Mouse (Mus musculus) B cell, adult 67 days (primary cell): ENCODE measurements around the gene S100a4. TPM values are rescaled to one million over a fixed set of nuclear protein-coding genes. Genes with fewer than 3 reads are reported as not detected.

ENCODE experiments used
- total RNA-seq, 2 experiments: library from RNA; stranded (reverse); gene quantifications; 4 replicates each; pipeline ENCODE4 v1.2.4; 2023

The S100a4 gene
- total RNA-seq = 10 to 100 TPM; 51.9 to 57.1 TPM

GRCm38 (mm10) chr3:90603623-90604022, at the start of gene S100a4:
Gene S100a4, plus strand, starts transcription at chr3:90603771.

GRCm38 (mm10) chr3:90560008-90560628, 43.5 kb upstream of the S100a4 start, which contains the start of gene S100a3:
Gene S100a3, plus strand, starts transcription at chr3:90560578.

GRCm38 (mm10) chr3:90589947-90590346, 13.6 kb upstream of the S100a4 start, which contains the start of gene S100a2:
Gene S100a2, plus strand, starts transcription at chr3:90590247.

GRCm38 (mm10) chr3:90601486-90602110, 2.0 kb upstream of the S100a4 start, which contains the start of gene Gm42674:
Gene Gm42674, plus strand, starts transcription at chr3:90601904.

GRCm38 (mm10) chr3:90608223-90608622, 4.7 kb downstream of the S100a4 start, which contains the start of gene S100a5:
Gene S100a5, plus strand, starts transcription at chr3:90608523.

GRCm38 (mm10) chr3:90612728-90613291, 9.2 kb downstream of the S100a4 start, which contains the start of gene S100a6:
Gene S100a6, plus strand, starts transcription at chr3:90612882.

GRCm38 (mm10) chr3:90653717-90654116, 50.1 kb downstream of the S100a4 start, which contains the start of gene S100a7a:
Gene S100a7a, plus strand, starts transcription at chr3:90654017.

Other genes with a start within 250 kb of the S100a4 start
- gene Slc27a3, start 213.8 kb upstream of the S100a4 start, total RNA-seq = 1 to 10 TPM; 1.4 to 3.3 TPM
- 10 to 100 TPM; 60.8 to 63.6 TPM for gene Ints3, start 170.1 kb upstream of the S100a4 start, total RNA-seq
- not detected for gene Npr1, start 137.9 kb upstream of the S100a4 start, total RNA-seq
- 10 to 100 TPM; 93.4 to 97.9 TPM for gene Ilf2, start 127.6 kb upstream of the S100a4 start, total RNA-seq
- gene Snapin, start 112.7 kb upstream of the S100a4 start, total RNA-seq = 10 to 100 TPM; 63.2 to 64.4 TPM
- 100 to 1,000 TPM; 198 to 203 TPM for gene Chtop, start 94.3 kb upstream of the S100a4 start, total RNA-seq
- not detected for gene S100a1, start 89.4 kb upstream of the S100a4 start, total RNA-seq
- gene S100a13, start 89.3 kb upstream of the S100a4 start, total RNA-seq = 10 to 100 TPM; 18.4 to 23.5 TPM
- 1 to 10 TPM in 1 of 2 experiments, under 1 TPM in 1; 0.70 to 1.2 TPM for gene S100a14, start 76.9 kb upstream of the S100a4 start, total RNA-seq
- not detected for gene S100a16, start 66.5 kb upstream of the S100a4 start, total RNA-seq
- gene S100a3, start 43.2 kb upstream of the S100a4 start, total RNA-seq = not detected
- not detected for gene S100a2, start 13.5 kb upstream of the S100a4 start, total RNA-seq
- not detected for gene Gm42674, start 1.9 kb upstream of the S100a4 start, total RNA-seq
- 1 to 10 TPM; 5.2 to 5.4 TPM for gene S100a5, start 4.8 kb downstream of the S100a4 start, total RNA-seq
- gene S100a6, start 9.1 kb downstream of the S100a4 start, total RNA-seq = 100 to 1,000 TPM in 1 of 2 experiments, 10 to 100 TPM in 1; 78.7 to 101 TPM
- gene S100a7a, start 50.2 kb downstream of the S100a4 start, total RNA-seq = not detected
- 10 to 100 TPM in 1 of 2 experiments, 1 to 10 TPM in 1; 6.8 to 14.3 TPM for gene S100a8, start 65.2 kb downstream of the S100a4 start, total RNA-seq
- 10 to 100 TPM in 1 of 2 experiments, 1 to 10 TPM in 1; 9.6 to 10.5 TPM for gene S100a9, start 92.0 kb downstream of the S100a4 start, total RNA-seq
- gene Pglyrp4, start 123.1 kb downstream of the S100a4 start, total RNA-seq = not detected
- gene Gm5849, start 174.1 kb downstream of the S100a4 start, total RNA-seq = not detected